Mouse (Mus musculus): ENCODE measurements around the gene Apba2. TPM values are rescaled to one million over a fixed set of nuclear protein-coding genes. Genes with fewer than 3 reads are reported as not detected.

Apba2 gene
- polyA plus RNA-seq, 1 experiment = not detected

DNA sequence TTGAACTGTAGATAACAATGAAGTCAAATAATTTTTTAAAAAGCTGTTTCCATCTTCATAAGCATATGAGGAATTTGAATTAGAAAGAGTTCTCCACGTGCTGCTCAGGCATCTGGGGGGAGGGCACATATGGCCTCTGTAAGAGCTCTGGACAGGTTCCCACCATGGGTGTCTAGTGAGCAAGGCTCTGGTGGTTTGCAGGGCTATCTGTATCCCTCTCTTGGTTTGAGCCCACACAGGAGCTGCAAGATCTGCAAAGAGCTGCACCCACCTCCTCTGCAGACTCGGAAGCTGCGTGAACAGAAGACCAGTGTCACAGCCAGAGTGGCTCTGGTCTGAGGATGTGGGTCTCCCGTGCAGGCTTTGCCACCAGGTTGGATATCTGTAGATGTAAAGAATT is 78.8 kb downstream of the Apba2 start:
- Histone ChIP-seq H3ac (ENCODE audit: control insufficient read depth, insufficient read length, low read depth) (no peak overlapping the region), H3K4me3 (ENCODE audit: insufficient read depth, poor library complexity, severe bottlenecking) (no peak overlapping the region), H3K27me3 (ENCODE audit: control insufficient read depth, insufficient read depth, insufficient read length) (no peaks in the 10 kb centered on the region), H3K36me3 (ENCODE audit: control insufficient read depth, insufficient read depth) (no peaks in the 10 kb centered on the region), H3K79me3 (ENCODE audit: low read depth) (no peaks in the 10 kb centered on the region), H3K79me2 (ENCODE audit: control insufficient read depth, insufficient read depth) (no peaks in the 10 kb centered on the region)
- TF ChIP-seq FOSL1 (IDR thresholded peaks at IDR 0.05; ENCODE audit: insufficient read depth, low read length, poor library complexity, severe bottlenecking) (no peak), MYOD1 (IDR thresholded peaks at IDR 0.05; ENCODE audit: control insufficient read depth, insufficient read length, low read depth) (no peak), MAX (IDR thresholded peaks at IDR 0.05) (no peak), MYOG (IDR thresholded peaks at IDR 0.05; ENCODE audit: control insufficient read depth, extremely low read depth, insufficient read length) (no peak), CEBPB (IDR thresholded peaks at IDR 0.05; ENCODE audit: low read depth) (no peak), USF1 (IDR thresholded peaks at IDR 0.05; ENCODE audit: low read depth) (no peak), CTCF (IDR thresholded peaks at IDR 0.05; ENCODE audit: control insufficient read depth, insufficient read depth, insufficient read length) (no peak)

DNA sequence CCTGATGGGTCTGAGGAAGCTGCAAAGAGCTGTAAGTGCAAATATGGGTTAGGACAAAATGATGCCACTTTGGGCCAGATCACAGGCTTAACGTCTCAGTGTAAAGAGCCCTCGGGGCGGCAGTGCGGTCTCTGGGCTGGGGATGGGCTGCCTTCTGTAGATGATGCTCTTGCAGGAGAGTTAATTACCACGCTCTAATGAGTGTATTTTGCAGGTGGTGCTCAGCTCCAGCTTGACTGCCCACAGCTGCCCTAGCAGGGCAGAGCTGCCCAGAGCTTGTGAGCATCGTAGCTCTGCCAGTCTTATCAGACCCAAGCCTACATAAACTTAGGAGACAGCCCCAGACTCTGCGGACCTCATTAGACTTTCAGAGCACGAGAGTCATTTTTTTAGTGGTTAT is 80.9 kb downstream of the Apba2 start:
- no peaks in the 10 kb centered on the region for H3K79me2 ChIP-seq (ENCODE audit: control insufficient read depth, insufficient read depth)
- no peak overlapping the region for H3ac ChIP-seq (ENCODE audit: control insufficient read depth, insufficient read length, low read depth)
- no peak overlapping the region for H3K4me3 ChIP-seq (ENCODE audit: insufficient read depth, poor library complexity, severe bottlenecking)
- H3K36me3 ChIP-seq (ENCODE audit: control insufficient read depth, insufficient read depth) = no peaks in the 10 kb centered on the region
- no peaks in the 10 kb centered on the region for H3K79me3 ChIP-seq (ENCODE audit: low read depth)
- H3K27me3 ChIP-seq (ENCODE audit: control insufficient read depth, insufficient read depth, insufficient read length) = no peaks in the 10 kb centered on the region
- TF ChIP-seq FOSL1 (IDR thresholded peaks at IDR 0.05; ENCODE audit: insufficient read depth, low read length, poor library complexity, severe bottlenecking) (no peak), MYOG (IDR thresholded peaks at IDR 0.05; ENCODE audit: control insufficient read depth, extremely low read depth, insufficient read length) (no peak), CEBPB (IDR thresholded peaks at IDR 0.05; ENCODE audit: low read depth) (no peak), MAX (IDR thresholded peaks at IDR 0.05) (no peak), USF1 (IDR thresholded peaks at IDR 0.05; ENCODE audit: low read depth) (no peak), MYOD1 (IDR thresholded peaks at IDR 0.05; ENCODE audit: control insufficient read depth, insufficient read length, low read depth) (no peak), CTCF (IDR thresholded peaks at IDR 0.05; ENCODE audit: control insufficient read depth, insufficient read depth, insufficient read length) (no peak)

DNA sequence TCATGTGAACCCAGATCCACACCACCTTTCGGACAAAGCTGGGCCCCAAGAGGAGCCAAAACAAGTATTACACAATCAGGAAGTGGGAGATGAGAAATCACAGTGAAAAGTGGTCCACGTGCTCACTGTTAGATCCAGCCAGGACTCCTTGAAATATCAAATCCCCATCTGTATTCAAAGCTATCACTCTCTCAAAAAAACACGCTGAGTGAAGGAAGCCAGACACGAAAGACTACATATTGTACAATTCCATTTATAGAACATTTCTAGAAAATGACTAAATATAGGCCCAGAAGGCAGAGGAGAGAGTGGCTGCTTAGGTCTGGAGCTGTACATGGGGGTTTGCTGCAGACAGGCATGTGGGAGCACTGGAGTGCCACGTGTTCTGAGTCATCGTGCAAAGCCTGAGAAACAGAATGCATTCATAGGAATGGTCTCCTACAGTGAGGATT is 82.2 kb downstream of the Apba2 start:
- Histone ChIP-seq H3K79me3 (ENCODE audit: low read depth) (no peaks in the 10 kb centered on the region), H3K4me3 (ENCODE audit: insufficient read depth, poor library complexity, severe bottlenecking) (no peak overlapping the region), H3K79me2 (ENCODE audit: control insufficient read depth, insufficient read depth) (no peaks in the 10 kb centered on the region), H3K36me3 (ENCODE audit: control insufficient read depth, insufficient read depth) (no peaks in the 10 kb centered on the region), H3ac (ENCODE audit: control insufficient read depth, insufficient read length, low read depth) (no peak overlapping the region), H3K27me3 (ENCODE audit: control insufficient read depth, insufficient read depth, insufficient read length) (no peaks in the 10 kb centered on the region)
- no peak for TF ChIP-seq FOSL1 (IDR thresholded peaks at IDR 0.05; ENCODE audit: insufficient read depth, low read length, poor library complexity, severe bottlenecking)
- TF ChIP-seq CTCF (IDR thresholded peaks at IDR 0.05; ENCODE audit: control insufficient read depth, insufficient read depth, insufficient read length) = no peak
- no peak for TF ChIP-seq MYOG (IDR thresholded peaks at IDR 0.05; ENCODE audit: control insufficient read depth, extremely low read depth, insufficient read length)
- no peak for TF ChIP-seq MAX (IDR thresholded peaks at IDR 0.05)
- no peak for TF ChIP-seq MYOD1 (IDR thresholded peaks at IDR 0.05; ENCODE audit: control insufficient read depth, insufficient read length, low read depth)
- TF ChIP-seq USF1 (IDR thresholded peaks at IDR 0.05; ENCODE audit: low read depth) = no peak
- no peak for TF ChIP-seq CEBPB (IDR thresholded peaks at IDR 0.05; ENCODE audit: low read depth)

DNA sequence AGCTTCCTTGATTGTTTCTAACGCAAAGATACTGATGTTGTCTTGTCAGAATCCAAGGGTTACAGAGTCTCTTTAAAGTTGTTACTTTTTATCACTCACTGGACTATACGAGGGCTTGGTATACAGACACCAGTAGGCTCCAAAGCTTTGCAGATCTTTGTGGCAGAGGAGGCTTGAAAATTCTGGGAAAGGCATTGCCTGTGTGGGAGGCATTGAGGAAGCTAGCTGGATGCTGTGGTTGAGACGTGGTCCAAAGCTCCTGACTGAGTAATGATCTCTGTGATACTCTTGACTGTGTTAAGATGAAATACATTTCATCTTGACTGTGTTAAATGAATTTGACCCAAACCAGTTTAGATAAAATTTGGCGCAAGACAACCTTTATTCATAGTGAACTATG is 84.6 kb downstream of the Apba2 start:
- Histone ChIP-seq H3K4me3 (ENCODE audit: insufficient read depth, poor library complexity, severe bottlenecking) (no peak overlapping the region), H3ac (ENCODE audit: control insufficient read depth, insufficient read length, low read depth) (no peak overlapping the region), H3K27me3 (ENCODE audit: control insufficient read depth, insufficient read depth, insufficient read length) (no peaks in the 10 kb centered on the region), H3K79me2 (ENCODE audit: control insufficient read depth, insufficient read depth) (no peaks in the 10 kb centered on the region), H3K79me3 (ENCODE audit: low read depth) (no peaks in the 10 kb centered on the region), H3K36me3 (ENCODE audit: control insufficient read depth, insufficient read depth) (no peaks in the 10 kb centered on the region)
- TF ChIP-seq USF1 (IDR thresholded peaks at IDR 0.05; ENCODE audit: low read depth) = no peak

DNA sequence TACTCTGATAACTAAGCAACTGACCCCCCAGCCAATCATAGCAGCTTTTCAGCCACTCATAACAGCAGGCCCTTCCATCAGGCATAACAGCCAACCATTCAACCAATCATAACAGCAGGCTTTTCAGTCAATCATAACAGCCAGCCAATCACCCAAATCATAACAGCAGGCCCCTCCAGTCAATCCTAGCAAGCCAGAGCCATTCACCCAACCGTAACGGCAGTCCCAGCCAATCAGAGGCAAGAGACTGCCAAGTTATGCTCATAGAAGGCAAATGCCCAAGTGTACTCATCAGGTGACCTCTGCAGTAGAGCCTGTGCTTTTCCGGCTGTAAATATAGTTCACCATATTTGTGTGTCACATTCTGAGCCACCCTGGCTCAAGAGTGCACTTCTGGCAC is 85.1 kb downstream of the Apba2 start:
- no peaks in the 10 kb centered on the region for H3K27me3 ChIP-seq (ENCODE audit: control insufficient read depth, insufficient read depth, insufficient read length)
- H3K79me2 ChIP-seq (ENCODE audit: control insufficient read depth, insufficient read depth) = no peaks in the 10 kb centered on the region
- TF ChIP-seq USF1 (IDR thresholded peaks at IDR 0.05; ENCODE audit: low read depth) (no peak), MYOD1 (IDR thresholded peaks at IDR 0.05; ENCODE audit: control insufficient read depth, insufficient read length, low read depth) (no peak)
- no peaks in the 10 kb centered on the region for H3K79me3 ChIP-seq (ENCODE audit: low read depth)
- H3K4me3 ChIP-seq (ENCODE audit: insufficient read depth, poor library complexity, severe bottlenecking) = no peak overlapping the region
- H3ac ChIP-seq (ENCODE audit: control insufficient read depth, insufficient read length, low read depth) = no peak overlapping the region
- no peaks in the 10 kb centered on the region for H3K36me3 ChIP-seq (ENCODE audit: control insufficient read depth, insufficient read depth)

DNA sequence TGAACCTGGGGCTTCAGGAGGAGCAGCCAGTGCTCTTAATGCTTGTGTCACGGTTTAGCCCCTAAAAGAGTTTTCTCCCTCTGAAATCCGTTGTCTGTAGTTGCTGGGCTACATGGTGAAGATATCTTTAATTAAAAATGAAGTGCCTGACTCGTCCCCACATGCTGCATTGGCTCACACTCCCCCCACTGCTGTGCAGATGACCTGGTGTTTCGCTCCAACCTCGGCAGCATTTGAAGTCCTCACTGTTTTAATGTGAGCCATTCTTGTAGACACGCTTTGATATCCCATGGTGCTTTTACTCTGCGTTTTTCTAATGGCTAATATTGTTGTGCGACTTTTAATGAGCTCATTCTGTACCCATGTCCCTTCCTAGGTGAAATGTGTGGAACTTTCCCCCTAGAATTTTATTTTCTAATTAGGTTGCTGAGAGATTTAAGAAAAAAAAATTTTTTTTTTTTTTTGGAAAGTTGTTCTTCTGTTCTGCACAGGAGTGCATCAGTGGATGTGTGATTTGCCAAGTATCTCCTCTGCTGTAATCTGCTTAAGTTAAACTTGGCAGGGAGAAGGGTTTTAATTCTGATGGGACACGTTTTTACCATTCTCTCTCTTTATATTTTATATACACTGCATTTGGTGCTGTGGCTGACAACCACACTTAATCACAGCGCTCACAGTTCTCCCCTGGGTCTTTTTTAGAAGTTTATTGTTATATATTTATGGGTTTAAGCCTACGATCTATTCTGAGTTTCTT is 87.3 kb downstream of the Apba2 start:
- Histone ChIP-seq H3K4me3 (ENCODE audit: insufficient read depth, poor library complexity, severe bottlenecking) (no peak overlapping the region), H3K79me2 (ENCODE audit: control insufficient read depth, insufficient read depth) (no peaks in the 10 kb centered on the region), H3K36me3 (ENCODE audit: control insufficient read depth, insufficient read depth) (no peaks in the 10 kb centered on the region), H3K27me3 (ENCODE audit: control insufficient read depth, insufficient read depth, insufficient read length) (no peaks in the 10 kb centered on the region), H3K79me3 (ENCODE audit: low read depth) (no peaks in the 10 kb centered on the region), H3ac (ENCODE audit: control insufficient read depth, insufficient read length, low read depth) (no peak overlapping the region)
- TF ChIP-seq CEBPB (IDR thresholded peaks at IDR 0.05; ENCODE audit: low read depth) (no peak), MYOD1 (IDR thresholded peaks at IDR 0.05; ENCODE audit: control insufficient read depth, insufficient read length, low read depth) (no peak), USF1 (IDR thresholded peaks at IDR 0.05; ENCODE audit: low read depth) (no peak), CTCF (IDR thresholded peaks at IDR 0.05; ENCODE audit: control insufficient read depth, insufficient read depth, insufficient read length) (no peak), FOSL1 (IDR thresholded peaks at IDR 0.05; ENCODE audit: insufficient read depth, low read length, poor library complexity, severe bottlenecking) (no peak), MYOG (IDR thresholded peaks at IDR 0.05; ENCODE audit: control insufficient read depth, extremely low read depth, insufficient read length) (no peak)
